Mouse (Mus musculus): ENCODE measurements at regions not wholly inside any gene's neighbourhood (a gene's known extent, or its start where the extent isn't known, plus 50 kb on each side); places are given as distances from the start of the nearest gene placed in this dataset.
"Not testable (repeated sequence)": the region's sequence is repeated elsewhere in the genome, so short reads cannot be mapped to it uniquely, and the experiment has no call there.

- no peak for DNase-seq (ENCODE audit: low read depth)
Measured at GRCm38 (mm10) chr11:52460190-52460780, 64.1 kb downstream of the 9530068E07Rik start.

GRCm38 (mm10) chr11:52471128-52471527 is 74.9 kb downstream of the 9530068E07Rik start:
- DNase-seq (ENCODE audit: low read depth): not testable (repeated sequence)

- not testable (repeated sequence) for DNase-seq (ENCODE audit: low read depth)
Measured at GRCm38 (mm10) chr11:52480111-52480510, 83.9 kb downstream of the 9530068E07Rik start.

DNA sequence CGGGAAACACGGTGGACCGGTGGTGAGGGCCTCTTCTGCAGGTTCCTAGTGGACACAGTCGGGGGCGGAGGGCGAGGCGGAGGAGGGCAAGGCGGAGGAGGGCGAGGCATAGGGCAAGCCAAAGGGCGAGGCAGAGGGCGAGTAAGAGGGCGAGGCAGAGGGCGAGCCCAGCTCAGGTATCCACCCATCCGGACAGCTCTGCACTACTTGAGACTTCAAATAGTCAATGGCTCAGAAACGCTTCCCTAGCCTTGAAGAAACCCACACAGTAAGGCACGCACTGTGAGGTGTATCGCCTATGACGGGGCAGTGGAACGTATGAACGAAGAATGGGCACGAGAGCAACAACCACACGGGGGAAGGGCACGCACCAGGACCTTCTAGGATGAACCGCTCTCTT is 84.5 kb downstream of the 9530068E07Rik start:
- DNase-seq (ENCODE audit: low read depth): not testable (repeated sequence)

DNA sequence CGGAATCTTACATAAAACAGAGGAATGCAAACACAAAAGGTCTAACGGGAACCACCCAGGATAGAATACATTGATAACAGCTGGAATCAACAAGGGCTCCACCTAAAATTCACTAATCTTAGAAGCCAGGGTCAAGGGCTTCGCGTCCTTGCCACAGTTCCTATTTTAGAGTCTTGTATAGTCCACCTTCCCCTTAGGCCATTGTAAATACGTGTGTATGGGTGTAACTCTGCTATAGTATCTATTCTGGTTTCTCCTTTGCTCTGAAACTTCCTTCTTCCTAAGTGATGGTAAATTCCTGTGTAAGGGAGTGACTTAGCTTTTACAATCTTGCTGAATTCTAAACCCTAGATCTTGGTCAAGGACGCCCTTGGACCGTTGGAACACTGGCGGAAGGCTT is 87.3 kb downstream of the 9530068E07Rik start:
- DNase-seq (ENCODE audit: low read depth): not testable (repeated sequence)

DNA sequence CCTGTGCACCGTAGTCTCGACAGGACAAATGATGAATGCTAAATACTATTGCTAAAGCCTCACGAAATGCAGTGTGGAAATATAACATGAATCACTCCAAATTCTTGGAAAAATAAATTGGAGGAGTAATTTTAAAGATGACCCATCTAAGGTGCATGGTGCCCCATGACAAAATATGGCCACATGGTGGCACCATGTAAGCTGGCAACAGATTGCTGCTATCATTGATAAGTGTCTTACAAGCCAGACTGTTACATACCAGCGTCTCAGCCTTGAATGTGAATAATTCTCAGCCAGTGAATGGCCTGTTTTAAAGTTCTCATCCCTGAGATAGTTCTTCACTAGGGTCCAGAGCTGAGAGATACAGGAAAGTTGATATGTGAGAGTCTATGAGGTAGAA is 92.3 kb downstream of the 9530068E07Rik start:
- DNase-seq (ENCODE audit: low read depth): not testable (repeated sequence)

DNA sequence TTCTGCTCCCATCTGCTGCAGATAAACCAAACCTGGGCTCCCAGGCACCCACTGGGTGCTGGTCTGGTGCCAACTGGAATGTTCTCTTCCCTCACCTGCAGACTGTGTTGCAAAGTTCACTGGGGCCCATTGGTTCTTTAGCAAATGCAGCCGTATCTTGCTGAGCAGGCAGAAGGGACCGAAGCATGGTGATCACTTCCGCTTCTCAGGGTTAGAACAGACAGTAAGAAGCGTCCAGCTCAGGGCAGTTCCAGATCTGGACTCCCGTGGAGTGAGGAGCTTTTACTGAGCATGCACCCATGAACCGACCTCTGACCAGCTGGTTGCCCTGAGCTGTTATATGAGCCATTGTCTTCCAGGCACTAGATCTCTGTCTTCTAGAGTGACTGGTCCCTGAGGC is 97.1 kb downstream of the 9530068E07Rik start:
- DNase-seq (ENCODE audit: low read depth): no peak

- DNase-seq (ENCODE audit: low read depth): no peak
Measured at GRCm38 (mm10) chr11:52496908-52497307, 100.7 kb downstream of the 9530068E07Rik start.

GRCm38 (mm10) chr11:52502759-52503365 is 106.6 kb downstream of the 9530068E07Rik start:
- no peak for DNase-seq (ENCODE audit: low read depth)

GRCm38 (mm10) chr11:52511831-52512297 is 115.6 kb downstream of the 9530068E07Rik start:
- no peak for DNase-seq (ENCODE audit: low read depth)

DNA sequence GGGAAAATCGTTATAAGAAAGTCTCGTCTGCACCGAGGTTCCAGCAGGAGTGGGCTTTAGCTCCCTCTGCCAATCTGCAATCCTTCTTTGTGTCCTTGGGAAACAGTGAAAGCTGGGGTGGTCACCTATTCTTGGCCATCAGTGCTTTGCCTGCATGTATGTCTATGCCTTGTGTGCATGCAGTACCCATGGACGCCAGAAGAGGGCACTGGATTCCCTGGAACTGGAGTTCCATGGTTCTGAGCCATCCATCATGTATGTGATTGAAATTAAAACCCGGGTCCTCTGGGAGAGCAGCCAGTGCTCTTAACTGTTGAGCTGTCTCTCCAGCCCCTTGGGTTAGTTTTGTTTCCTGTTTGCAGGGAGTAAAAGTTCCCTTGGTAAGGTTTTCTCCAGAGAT is 121.1 kb downstream of the 9530068E07Rik start:
- DNase-seq (ENCODE audit: low read depth): no peak

DNA sequence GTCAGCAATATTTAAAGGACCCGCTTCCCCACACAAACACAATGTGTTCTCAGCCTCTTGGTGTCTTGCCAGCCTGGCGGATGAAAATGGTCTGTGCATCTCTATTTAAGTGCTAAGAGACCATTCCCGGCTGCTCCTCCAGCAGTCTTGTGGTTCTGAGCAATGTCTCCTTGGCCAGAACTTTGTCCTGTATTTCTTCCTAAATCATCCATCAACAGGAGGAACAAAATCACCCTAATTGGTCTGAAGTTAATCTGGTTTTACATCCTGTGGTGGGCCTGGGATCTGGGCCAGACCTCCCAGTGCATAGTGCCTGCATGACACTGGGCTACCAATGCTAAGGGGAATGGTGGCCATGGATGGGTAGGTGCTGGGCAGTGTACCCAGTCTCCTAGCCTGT is 123.6 kb downstream of the 9530068E07Rik start:
- no peak for DNase-seq (ENCODE audit: low read depth)

DNA sequence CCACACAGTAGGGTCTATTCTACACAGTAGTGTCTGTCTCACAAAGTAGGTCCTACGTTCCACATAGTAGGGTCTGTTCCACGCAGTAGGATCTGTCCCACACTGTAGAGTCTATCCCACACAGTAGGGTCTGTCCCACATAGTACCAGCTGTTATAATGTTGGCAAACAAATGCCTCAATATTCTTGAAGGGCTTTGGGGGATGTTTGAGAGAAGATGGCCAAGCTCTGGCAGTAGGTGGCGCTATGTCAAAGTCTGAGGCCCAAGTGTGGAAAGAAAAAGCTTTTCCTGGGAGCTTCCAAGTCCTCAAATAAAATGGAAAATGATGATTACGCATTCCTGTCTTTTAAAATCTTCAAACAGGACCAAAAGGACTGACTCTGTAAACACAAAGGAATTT is 125.7 kb downstream of the 9530068E07Rik start:
- DNase-seq (ENCODE audit: low read depth): peak; percentile 20

DNA sequence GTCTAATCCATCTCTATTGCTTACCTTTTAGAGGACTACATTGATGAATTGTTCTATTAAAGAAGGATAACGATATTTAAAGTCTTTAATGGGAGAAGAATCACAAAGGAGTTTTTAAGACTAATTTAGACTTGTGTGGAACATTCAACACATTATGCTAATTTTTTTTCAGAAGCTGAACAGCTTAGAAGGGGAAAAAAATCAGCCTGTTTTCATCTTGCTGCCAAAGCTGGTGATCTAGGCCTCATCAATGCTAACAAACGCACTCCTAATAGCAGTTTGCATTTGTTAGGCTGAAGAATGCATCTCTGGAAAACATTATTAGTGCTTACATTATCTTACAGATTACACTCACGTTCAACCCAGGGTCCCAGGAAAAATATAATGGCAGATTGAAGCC is 126.2 kb downstream of the 9530068E07Rik start:
- no peak for DNase-seq (ENCODE audit: low read depth)

GRCm38 (mm10) chr11:52523191-52523590 is 127.0 kb downstream of the 9530068E07Rik start:
- DNase-seq (ENCODE audit: low read depth): no peak

DNA sequence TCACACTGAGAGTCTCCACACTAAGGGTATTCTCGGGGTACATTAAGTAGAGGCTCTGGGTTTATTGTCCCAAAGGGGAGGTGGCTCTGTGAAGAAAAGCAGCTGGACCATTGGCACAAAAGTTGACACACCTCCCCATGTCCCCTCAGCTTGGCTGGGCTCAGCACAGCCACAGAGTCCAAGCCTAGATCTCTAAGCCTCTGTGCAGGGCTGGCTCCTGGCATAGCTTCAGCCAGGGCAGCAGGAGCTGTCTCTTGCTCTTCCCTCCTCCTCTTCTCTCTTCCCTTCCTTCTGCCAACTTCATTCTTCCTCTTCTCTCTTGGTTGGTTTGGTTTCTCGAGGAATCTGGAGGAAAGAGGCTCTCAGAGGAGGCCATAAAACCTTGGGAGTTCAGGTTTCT is 127.4 kb downstream of the 9530068E07Rik start:
- no peak for DNase-seq (ENCODE audit: low read depth)

- no peak for DNase-seq (ENCODE audit: low read depth)
Measured at GRCm38 (mm10) chr11:52525446-52525845, 129.2 kb downstream of the 9530068E07Rik start.

DNA sequence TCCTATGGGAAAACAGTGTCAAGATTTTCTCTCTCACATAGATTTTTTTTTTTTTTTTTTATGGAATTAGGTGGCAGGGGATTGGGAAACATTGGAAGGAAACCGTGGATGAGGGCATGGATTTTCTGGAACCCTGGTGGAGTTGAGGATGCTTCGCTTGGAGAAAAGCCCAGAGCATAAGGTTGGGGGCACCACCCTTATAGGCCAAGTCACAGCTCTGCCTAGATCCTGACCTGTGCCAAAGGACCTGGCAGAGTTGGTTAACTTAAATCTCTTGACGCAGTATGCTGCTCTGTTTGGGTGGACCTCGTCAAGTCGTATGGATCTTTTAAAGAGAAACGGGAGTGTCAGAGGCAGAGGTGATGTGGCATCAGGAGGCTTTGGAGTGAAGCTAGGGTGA is 130.1 kb downstream of the 9530068E07Rik start:
- DNase-seq (ENCODE audit: low read depth): no peak

DNA sequence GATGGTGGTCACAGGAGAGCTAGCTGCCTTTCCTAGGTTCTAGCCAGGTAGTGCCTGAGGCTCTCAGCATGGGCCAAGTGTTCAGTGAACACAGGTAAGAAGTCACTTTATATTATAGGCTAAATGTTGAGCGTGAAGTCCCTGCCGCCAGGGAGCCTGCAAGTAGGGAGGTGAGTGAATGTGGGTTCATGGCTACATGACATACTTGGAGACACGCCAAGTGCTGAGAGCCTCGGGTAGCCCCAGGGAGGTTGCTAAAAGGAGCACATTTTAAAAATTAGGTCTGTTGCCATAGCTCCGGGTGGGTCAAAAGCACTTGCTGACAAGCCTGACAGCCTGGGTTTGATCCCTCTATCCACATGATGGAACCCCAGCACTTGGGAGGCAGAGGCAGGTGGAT is 137.2 kb downstream of the 9530068E07Rik start:
- no peak for DNase-seq (ENCODE audit: low read depth)

GRCm38 (mm10) chr11:52534586-52534985 is 138.4 kb downstream of the 9530068E07Rik start:
- no peak for DNase-seq (ENCODE audit: low read depth)

DNA sequence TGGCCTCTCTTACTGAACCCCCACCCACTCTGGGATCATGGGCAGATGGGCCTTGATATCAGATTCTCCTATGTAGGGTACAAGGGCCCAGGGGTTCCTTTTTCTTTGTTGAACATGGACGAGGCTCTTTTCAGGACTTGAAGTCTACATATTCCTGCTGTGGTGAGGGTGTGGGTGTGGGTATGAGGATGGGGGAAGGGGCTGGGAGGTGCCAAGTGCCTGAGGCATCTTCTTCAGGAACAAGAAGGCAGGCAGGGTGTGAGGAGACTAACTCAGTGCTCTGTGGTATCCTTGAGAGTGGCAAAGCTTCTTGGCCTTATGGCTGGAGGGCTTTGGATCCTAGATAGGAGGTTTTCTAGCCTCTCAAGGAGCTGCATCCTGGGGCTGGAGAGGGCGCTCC is 140.0 kb downstream of the 9530068E07Rik start:
- DNase-seq (ENCODE audit: low read depth): no peak

GRCm38 (mm10) chr11:52536841-52537240 is 140.6 kb downstream of the 9530068E07Rik start:
- no peak for DNase-seq (ENCODE audit: low read depth)

DNA sequence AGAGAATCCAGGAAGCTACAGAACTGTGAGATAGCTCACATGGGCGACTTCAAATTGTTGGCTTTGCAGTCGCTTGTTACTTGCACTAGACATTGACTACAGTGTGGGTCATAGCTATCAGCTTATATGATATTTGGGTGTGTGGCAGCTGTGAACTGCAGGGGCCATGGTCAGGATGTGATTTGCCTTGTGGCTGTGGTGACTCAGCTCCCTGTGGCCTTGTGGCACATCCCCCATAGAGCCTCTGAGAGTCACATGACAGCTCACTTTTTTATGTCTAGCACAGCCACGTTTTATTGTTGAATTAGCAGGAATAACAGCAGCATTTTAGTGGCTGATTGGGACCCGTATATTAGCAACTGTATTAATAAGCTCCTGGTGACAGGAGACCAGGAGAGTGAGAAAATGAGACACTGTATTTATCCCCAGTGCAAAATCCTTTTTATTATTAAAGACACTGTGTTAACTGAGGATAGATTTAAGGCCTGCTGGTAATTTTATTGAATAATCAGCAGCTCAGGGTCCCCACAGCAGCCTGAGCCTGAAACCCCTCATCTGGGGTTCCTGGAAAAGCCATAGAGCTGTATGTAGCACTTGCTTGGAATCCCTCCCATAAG is 141.7 kb downstream of the 9530068E07Rik start:
- no peak for DNase-seq (ENCODE audit: low read depth)

Data from fibroblast of lung, adult 2 months (primary cell).